Mouse (Mus musculus) embryonic facial prominence, embryonic 14.5 days (tissue): ENCODE results near the gene Robo2. TPM values are rescaled to one million over a fixed set of nuclear protein-coding genes. Genes with fewer than 3 reads are reported as not detected.
"Not testable (repeated sequence)": the region's sequence is repeated elsewhere in the genome, so short reads cannot be mapped to it uniquely, and the experiment has no call there.

ENCODE experiments used
- ATAC-seq: fragments of 200-750 bp; cut with Nextera tagmentation; 2 replicates; pipeline ENCODE4 v1.8.0; 2017; ENCODE audit warnings: low read depth, moderate number of reproducible peaks, moderate TSS enrichment
- DNase-seq: peaks from one replicate; pipeline ENCODE4 v3.0.0-alpha.2; 2015; ENCODE audit warnings: low spot score
- H3K27ac ChIP-seq: fragments of 300-500 bp; sonication (generic); replicated peaks from 2 replicates; pipeline ENCODE4 v1.5.1; 2014; ENCODE audit warnings: low read depth, mild to moderate bottlenecking, low read length, moderate library complexity
- H3K27me3 ChIP-seq: fragments of 300-500 bp; sonication (generic); replicated peaks from 2 replicates; pipeline ENCODE4 v1.6.1; 2014; ENCODE audit warnings: low read length; ENCODE audit not compliant: control insufficient read depth, insufficient read depth
- H3K36me3 ChIP-seq: fragments of 300-500 bp; sonication (generic); 2 replicates; pipeline ENCODE4 v1.6.1; 2014; ENCODE audit warnings: low read length, mixed read lengths; ENCODE audit not compliant: control insufficient read depth, insufficient read depth
- H3K4me1 ChIP-seq: fragments of 300-500 bp; sonication (generic); 2 replicates; pipeline ENCODE4 v1.6.1; 2014; ENCODE audit warnings: antibody characterized with exemption, low read length; ENCODE audit not compliant: control insufficient read depth, insufficient read depth
- H3K4me2 ChIP-seq: fragments of 300-500 bp; sonication (generic); 2 replicates; pipeline ENCODE4 v1.6.1; 2014; ENCODE audit warnings: low read depth, mild to moderate bottlenecking, low read length, moderate library complexity, mixed read lengths
- H3K4me3 ChIP-seq: fragments of 300-500 bp; sonication (generic); 2 replicates; pipeline ENCODE4 v1.5.1; 2014; ENCODE audit warnings: low read depth, mild to moderate bottlenecking, low read length
- H3K9ac ChIP-seq: fragments of 300-500 bp; sonication (generic); 2 replicates; pipeline ENCODE4 v1.6.1; 2014; ENCODE audit warnings: low read depth, mild to moderate bottlenecking, low read length, moderate library complexity, mixed read lengths
- H3K9me3 ChIP-seq: fragments of 300-500 bp; sonication (generic); 2 replicates; pipeline ENCODE4 v1.6.1; 2016; ENCODE audit warnings: low read length; ENCODE audit not compliant: control insufficient read depth
- WGBS: fragments of 180-500 bp; shearing (Covaris S2); extraction: QIAGEN DNeasy Blood & Tissue Kit; methylation state at CpG from one replicate; pipeline ENCODE4 v1.1.7; 2014; 5-methylcytosine and 5-hydroxymethylcytosine counted together
- polyA plus RNA-seq: library from polyadenylated mRNA; unstranded; fragments of >200 nt; fragmentation: Nextera tagmentation; extraction: Ambion mirVana; gene quantifications from 2 replicates; pipeline ENCODE4 v1.2.1, GENCODE M21; 2014

The Robo2 gene
- polyA plus RNA-seq, 1 experiment from 2014 or later = 56.8 TPM

DNA sequence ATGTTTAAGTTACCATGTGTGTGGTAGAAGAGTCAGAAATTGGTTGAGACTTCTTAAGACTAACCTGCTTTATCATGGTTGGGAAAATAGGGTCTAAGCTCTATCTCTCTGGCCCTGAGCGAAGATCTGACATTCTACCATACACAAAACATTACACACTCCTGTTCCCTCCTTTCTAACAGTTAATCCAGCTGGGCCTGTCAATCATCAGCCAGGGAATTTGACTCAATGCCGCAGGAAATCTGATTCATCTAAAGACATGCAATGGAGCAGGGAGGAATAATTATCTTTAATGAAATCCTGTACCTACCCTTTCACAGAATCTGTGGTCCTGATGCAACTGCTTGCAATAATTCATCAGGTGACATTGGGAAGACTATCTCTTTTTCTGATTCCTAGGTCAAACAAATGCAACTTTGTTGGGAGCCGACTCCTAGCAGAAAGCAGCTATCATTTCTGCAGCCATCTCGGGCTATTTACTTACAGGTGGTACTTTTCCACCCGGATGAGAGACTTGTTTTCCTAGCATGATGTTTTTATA is 283.1 kb downstream of the Robo2 start:
- ATAC-seq (no peak), DNase-seq (peak; percentile 31)
- Histone ChIP-seq H3K4me1 (no peaks in the 10 kb centered on the region), H3K9me3 (no peaks in the 10 kb centered on the region), H3K36me3 (no peaks in the 10 kb centered on the region), H3K9ac (no peak overlapping the region), H3K4me3 (no peak overlapping the region), H3K27me3 (no peaks in the 10 kb centered on the region), H3K27ac (no peak overlapping the region), H3K4me2 (no peak overlapping the region)
- 57% methylated on average over 5 of the region's 5 CpGs for WGBS

GRCm38 (mm10) chr16:74113155-74113554 is 298.5 kb downstream of the Robo2 start:
- H3K36me3 ChIP-seq = no peaks in the 10 kb centered on the region
- no peak overlapping the region for H3K27ac ChIP-seq
- no peak overlapping the region for H3K4me2 ChIP-seq
- no peaks in the 10 kb centered on the region for H3K9me3 ChIP-seq
- no peak overlapping the region for H3K4me3 ChIP-seq
- DNase-seq (no peak), ATAC-seq (no peak)
- 90% methylated on average over 3 of the region's 3 CpGs for WGBS
- H3K27me3 ChIP-seq = no peaks in the 10 kb centered on the region
- no peak overlapping the region for H3K9ac ChIP-seq
- no peaks in the 10 kb centered on the region for H3K4me1 ChIP-seq

DNA sequence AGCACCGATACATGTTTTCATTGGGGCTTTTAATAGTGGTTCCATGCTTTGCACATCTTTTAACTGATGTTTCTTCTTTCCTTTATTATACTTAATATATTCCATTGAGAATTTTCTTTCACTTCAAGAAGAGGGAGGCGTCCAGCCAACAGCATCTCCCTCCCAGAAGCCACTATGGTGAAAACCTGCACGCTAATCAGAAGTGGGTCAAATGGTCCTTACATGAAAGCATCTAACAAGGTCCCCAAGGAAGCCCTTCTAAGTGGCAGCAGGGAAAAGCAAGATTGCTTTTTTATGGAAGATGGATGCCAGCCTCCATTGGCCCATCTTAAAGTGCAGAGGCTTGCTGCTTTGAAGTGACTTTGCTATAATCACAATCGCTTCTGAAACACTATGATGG is 300.5 kb downstream of the Robo2 start:
- H3K4me3 ChIP-seq = no peak overlapping the region
- ATAC-seq (no peak), DNase-seq (no peak)
- no peak overlapping the region for H3K27ac ChIP-seq
- WGBS = 77% methylated on average over 4 of the region's 4 CpGs
- H3K4me2 ChIP-seq = no peak overlapping the region
- no peaks in the 10 kb centered on the region for H3K9me3 ChIP-seq
- no peaks in the 10 kb centered on the region for H3K27me3 ChIP-seq
- H3K4me1 ChIP-seq = no peaks in the 10 kb centered on the region
- no peak overlapping the region for H3K9ac ChIP-seq
- H3K36me3 ChIP-seq = no peaks in the 10 kb centered on the region

GRCm38 (mm10) chr16:74104449-74104848 is 307.2 kb downstream of the Robo2 start:
- H3K36me3 ChIP-seq, H3K9me3 ChIP-seq, H3K4me3 ChIP-seq, H3K27me3 ChIP-seq, H3K27ac ChIP-seq, H3K4me1 ChIP-seq, DNase-seq, H3K4me2 ChIP-seq, H3K9ac ChIP-seq, ATAC-seq: not testable (repeated sequence)
- 81% methylated on average over 8 of the region's 8 CpGs for WGBS

DNA sequence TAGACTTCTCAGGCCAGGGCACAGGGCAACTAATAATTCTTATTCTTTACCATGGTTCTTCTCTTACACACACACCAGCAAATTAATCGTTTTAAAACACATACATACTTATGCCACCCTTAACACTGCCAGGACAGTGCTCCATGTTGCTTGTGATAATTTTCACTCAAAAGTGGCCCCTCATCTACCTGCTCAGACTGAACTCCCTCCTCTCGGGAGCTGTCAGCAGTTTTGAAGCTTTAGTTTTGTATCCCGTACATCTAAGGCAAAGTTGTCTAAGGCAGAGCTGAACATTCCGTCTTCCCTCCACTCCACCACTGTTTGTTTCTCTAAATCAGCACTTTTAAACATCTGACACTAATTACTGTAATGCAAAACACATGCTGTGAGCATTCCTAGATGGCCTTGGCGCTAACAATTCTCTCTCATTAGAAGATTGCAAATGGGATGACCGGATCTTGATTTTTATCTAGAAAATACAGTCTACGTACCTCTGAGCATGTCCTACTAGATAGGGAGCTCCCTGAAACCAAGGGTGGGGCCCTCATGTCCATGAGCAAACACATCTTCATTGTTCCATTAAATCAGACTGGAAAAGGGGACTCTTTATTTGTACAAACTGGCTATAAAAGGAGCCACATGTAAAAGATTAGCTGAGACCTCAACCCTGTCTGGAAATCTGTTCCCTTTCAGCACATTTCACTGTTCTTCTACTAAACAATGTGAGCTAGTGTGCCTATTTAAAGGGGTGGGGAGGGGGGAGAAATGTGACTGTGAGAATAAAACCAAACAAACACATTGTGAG is 318.4 kb downstream of the Robo2 start:
- H3K27me3 ChIP-seq = no peaks in the 10 kb centered on the region
- peak; percentile 85 for DNase-seq
- H3K36me3 ChIP-seq = no peaks in the 10 kb centered on the region
- peak; percentile 88 for ATAC-seq
- WGBS = 29% methylated on average over 7 of the region's 7 CpGs
- H3K4me3 ChIP-seq = no peak overlapping the region
- H3K4me2 ChIP-seq = peak overlapping the region; percentile 5
- no peaks in the 10 kb centered on the region for H3K9me3 ChIP-seq
- H3K27ac ChIP-seq = peak overlapping the region; percentile 59
- H3K4me1 ChIP-seq = peaks cover 17% of the 10 kb centered on the region
- no peak overlapping the region for H3K9ac ChIP-seq

- WGBS = 69% methylated on average over 1 of the region's 1 CpGs
- ATAC-seq = no peak; the same call in 1 of the 2 replicates
- H3K4me1 ChIP-seq = peaks cover 17% of the 10 kb centered on the region
Measured at GRCm38 (mm10) chr16:74089951-74090350, 321.7 kb downstream of the Robo2 start.

GRCm38 (mm10) chr16:74084188-74084587 is 327.4 kb downstream of the Robo2 start:
- Histone ChIP-seq H3K9ac (no peak overlapping the region), H3K27ac (no peak overlapping the region), H3K4me3 (no peak overlapping the region), H3K36me3 (no peaks in the 10 kb centered on the region), H3K9me3 (no peaks in the 10 kb centered on the region), H3K4me2 (no peak overlapping the region), H3K4me1 (no peaks in the 10 kb centered on the region), H3K27me3 (no peaks in the 10 kb centered on the region)
- 86% methylated on average over 2 of the region's 2 CpGs for WGBS
- ATAC-seq = no peak
- DNase-seq = no peak

More at GRCm38 (mm10) chr16:74089951-74090350, 321.7 kb downstream of the Robo2 start:
- no peaks in the 10 kb centered on the region for H3K27me3 ChIP-seq
- no peak overlapping the region for H3K4me3 ChIP-seq
- H3K4me2 ChIP-seq = no peak overlapping the region
- DNase-seq = peak; percentile 51
- H3K27ac ChIP-seq = no peak overlapping the region
- no peaks in the 10 kb centered on the region for H3K9me3 ChIP-seq
- H3K36me3 ChIP-seq = no peaks in the 10 kb centered on the region
- H3K9ac ChIP-seq = no peak overlapping the region

DNA sequence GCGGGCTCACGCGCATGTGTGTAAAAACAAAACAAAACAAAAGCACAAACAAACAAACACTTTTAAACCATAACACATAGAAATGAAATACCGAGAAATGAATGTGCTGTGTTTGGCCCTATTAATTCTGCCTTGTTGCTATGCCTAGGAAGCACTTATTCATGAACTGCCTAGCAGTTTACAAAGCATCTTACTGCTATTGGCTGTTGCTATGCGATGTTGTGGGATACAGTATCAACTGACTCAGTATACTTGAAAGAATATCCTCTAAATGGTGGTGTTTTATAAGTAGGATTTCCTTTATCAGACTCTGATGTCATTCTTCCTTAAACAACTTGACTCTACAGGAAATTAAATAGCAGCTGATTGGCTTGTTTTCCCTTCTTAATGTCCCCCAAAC is 339.0 kb downstream of the Robo2 start:
- no peak overlapping the region for H3K9ac ChIP-seq
- no peaks in the 10 kb centered on the region for H3K4me1 ChIP-seq
- no peak overlapping the region for H3K4me2 ChIP-seq
- H3K27ac ChIP-seq = no peak overlapping the region
- H3K4me3 ChIP-seq = no peak overlapping the region
- H3K9me3 ChIP-seq = no peaks in the 10 kb centered on the region
- H3K27me3 ChIP-seq = no peaks in the 10 kb centered on the region
- WGBS = 94% methylated on average over 5 of the region's 5 CpGs
- DNase-seq (no peak), ATAC-seq (no peak)
- no peaks in the 10 kb centered on the region for H3K36me3 ChIP-seq

DNA sequence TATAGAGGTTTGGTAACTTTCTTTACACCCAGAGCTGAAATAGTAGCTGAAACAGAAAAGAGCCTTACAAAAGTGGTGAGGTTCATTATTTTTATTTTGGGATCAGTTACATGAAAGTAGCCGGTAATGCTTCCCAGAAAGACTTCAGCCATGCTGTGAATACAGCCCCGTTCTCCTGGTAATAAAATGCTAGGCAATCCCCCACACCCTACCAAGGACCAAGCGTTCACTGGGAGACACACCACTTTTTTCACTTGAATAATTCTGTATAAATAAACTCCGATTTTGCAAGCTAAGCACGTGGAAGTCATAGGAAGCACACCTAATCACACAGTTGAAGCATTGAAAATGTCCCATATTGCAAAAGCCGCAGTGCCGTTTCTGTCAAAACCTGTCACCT is 341.0 kb downstream of the Robo2 start:
- Histone ChIP-seq H3K27ac (no peak overlapping the region), H3K4me3 (no peak overlapping the region), H3K4me1 (no peaks in the 10 kb centered on the region), H3K36me3 (no peaks in the 10 kb centered on the region), H3K9me3 (no peaks in the 10 kb centered on the region), H3K9ac (no peak overlapping the region), H3K4me2 (no peak overlapping the region), H3K27me3 (no peaks in the 10 kb centered on the region)
- DNase-seq (no peak), ATAC-seq (no peak)
- WGBS = 52% methylated on average over 7 of the region's 7 CpGs
